ENCODE assay signal across 13 mouse cellular contexts in the genomic region with DNA sequence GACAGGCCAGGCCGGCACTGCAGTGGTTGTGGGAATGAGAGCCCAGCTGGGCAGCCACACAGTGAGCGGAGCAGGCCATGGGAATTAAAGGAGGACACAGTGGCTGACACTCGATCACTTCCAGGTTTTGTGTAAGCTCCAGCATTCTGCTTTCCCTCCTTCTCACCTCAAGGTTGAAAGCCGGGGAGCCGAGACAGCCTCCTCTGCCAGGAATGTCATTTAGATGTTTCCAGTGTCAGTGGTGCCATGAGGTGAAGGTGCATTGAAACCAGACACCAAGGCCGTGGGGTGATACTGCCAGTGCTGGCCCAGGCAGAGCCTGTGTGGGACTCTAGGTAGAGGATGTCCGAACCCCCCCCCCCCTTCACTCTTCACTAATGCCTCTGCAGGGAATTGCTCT. TPM values are rescaled to one million over a fixed set of nuclear protein-coding genes. Genes with fewer than 3 reads are reported as not detected.
DNase-seq lines count a peak whose midpoint lies in the region; ATAC-seq and TF ChIP-seq lines count a peak whose summit lies in the region.
"Had no signal": no experiment of that assay in that cellular context is flagged by ENCODE, and none has a peak within 500 bp of the region (broad histone marks: within the 10 kb centered on the region; RNA-seq: fewer than 3 reads in every experiment).

No protein-coding gene starts in this region.

- H3K4me1 ChIP-seq in heart, embryonic 11.5 days (ENCODE audit: control insufficient read depth, insufficient read depth, low read length): peaks cover 61% of the 10 kb centered on the region
- H3K4me1 ChIP-seq in kidney, embryonic 16.5 days (ENCODE audit: insufficient read depth, low read length): peaks cover 32% of the 10 kb centered on the region
- H3K4me1 ChIP-seq in embryonic fibroblast, embryonic 13.5 days (ENCODE audit: control insufficient read depth, insufficient read depth, low read length): peaks cover 10% of the 10 kb centered on the region
- H3K4me1 ChIP-seq in stomach, embryonic 16.5 days (ENCODE audit: control insufficient read depth, insufficient read depth, low read length): peaks cover 43% of the 10 kb centered on the region

- no peak for TF ChIP-seq CTCF in embryonic fibroblast, embryonic 13.5 days (IDR thresholded peaks at IDR 0.05; ENCODE audit: borderline replicate concordance, insufficient read depth, low read length)

- no peaks in the 10 kb centered on the region for H3K36me3 ChIP-seq in heart, embryonic 11.5 days (ENCODE audit: control insufficient read depth, insufficient read depth, low read length)
- H3K36me3 ChIP-seq in kidney, embryonic 16.5 days (ENCODE audit: insufficient read depth, low read length): no peaks in the 10 kb centered on the region
- H3K36me3 ChIP-seq in stomach, embryonic 16.5 days (ENCODE audit: control insufficient read depth, insufficient read depth, low read length): no peaks in the 10 kb centered on the region
- H3K36me3 ChIP-seq: neural tube, embryonic 13.5 days had no signal

- no peak overlapping the region for H3K4me3 ChIP-seq in heart, embryonic 11.5 days (ENCODE audit: low read depth, low read length)
- H3K4me3 ChIP-seq in kidney, embryonic 16.5 days (ENCODE audit: low read length): no peak overlapping the region
- no peak overlapping the region for H3K4me3 ChIP-seq in embryonic fibroblast, embryonic 13.5 days (ENCODE audit: insufficient read depth, low read length)
- no peak overlapping the region for H3K4me3 ChIP-seq in stomach, embryonic 16.5 days (replicated peaks; ENCODE audit: low read length)
- H3K4me3 ChIP-seq: forebrain, embryonic 13.5 days; megakaryocyte, embryonic 14.5 days; neural tube, embryonic 13.5 days had no signal

- H3K27ac ChIP-seq in heart, embryonic 11.5 days (ENCODE audit: low read depth, low read length): peak overlapping the region; percentile 68
- H3K27ac ChIP-seq in kidney, embryonic 16.5 days (ENCODE audit: low read length): peak overlapping the region; percentile 55
- H3K27ac ChIP-seq in embryonic fibroblast, embryonic 13.5 days (ENCODE audit: insufficient read depth, low read length): peak overlapping the region; percentile 2; the same call in 1 of the 2 replicates
- H3K27ac ChIP-seq in stomach, embryonic 16.5 days (ENCODE audit: low read length): no peak overlapping the region
- H3K27ac ChIP-seq: forebrain, embryonic 13.5 days; neural tube, embryonic 13.5 days had no signal

- WGBS in heart, embryonic 11.5 days (ENCODE audit: insufficient replicate concordance): 45% methylated on average over 7 of the region's 7 CpGs
- WGBS in kidney, embryonic 16.5 days: 33% methylated on average over 7 of the region's 7 CpGs
- 55% methylated on average over 7 of the region's 7 CpGs for WGBS in stomach, embryonic 16.5 days

- H3K9me3 ChIP-seq in heart, embryonic 11.5 days (replicated peaks; ENCODE audit: control insufficient read depth, low read length): no peaks in the 10 kb centered on the region
- no peaks in the 10 kb centered on the region for H3K9me3 ChIP-seq in kidney, embryonic 16.5 days (ENCODE audit: low read length)
- no peaks in the 10 kb centered on the region for H3K9me3 ChIP-seq in stomach, embryonic 16.5 days (replicated peaks; ENCODE audit: control insufficient read depth, low read length)
- H3K9me3 ChIP-seq: forebrain, embryonic 13.5 days; megakaryocyte, embryonic 14.5 days; neural tube, embryonic 13.5 days had no signal

- intact Hi-C loops in heart, postnatal 25 days (cut with DNase I): no loop called here

- H3K4me2 ChIP-seq in heart, embryonic 11.5 days: no peak overlapping the region
- H3K4me2 ChIP-seq in kidney, embryonic 16.5 days (replicated peaks; ENCODE audit: low read depth, low read length): no peak overlapping the region
- no peak overlapping the region for H3K4me2 ChIP-seq in stomach, embryonic 16.5 days (ENCODE audit: low read depth, low read length)
- H3K4me2 ChIP-seq: forebrain, embryonic 13.5 days; liver, embryonic 11.5 days; neural tube, embryonic 13.5 days had no signal

- ATAC-seq in heart, embryonic 11.5 days (replicated peaks; ENCODE audit: insufficient number of reproducible peaks, low FRiP score, low TSS enrichment): no peak
- no peak for ATAC-seq in kidney, embryonic 16.5 days (ENCODE audit: low FRiP score, low TSS enrichment)
- no peak for ATAC-seq in stomach, embryonic 16.5 days (ENCODE audit: insufficient read depth, low FRiP score)
- ATAC-seq: forebrain, embryonic 13.5 days had no signal

- DNase-seq in heart, postnatal 25 days (ENCODE audit: low spot score): no peak
- DNase-seq in kidney, adult 11 months: no peak
- DNase-seq in cerebellum, postnatal 25 days: no peak
- DNase-seq: adrenal gland, postnatal 25 days; kidney, postnatal 25 days had no signal

- peak overlapping the region; percentile 39; the same call in 1 of the 2 replicates for H3K9ac ChIP-seq in heart, embryonic 11.5 days (ENCODE audit: low read depth, low read length)
- H3K9ac ChIP-seq in kidney, embryonic 16.5 days (replicated peaks; ENCODE audit: low read length): 0 out of 2 replicates have a peak overlapping the region, but pooled peaks have one; percentile 39
- 0 out of 2 replicates have a peak overlapping the region, but pooled peaks have one; percentile 29 for H3K9ac ChIP-seq in stomach, embryonic 16.5 days (ENCODE audit: low read length)
- H3K9ac ChIP-seq: neural tube, embryonic 13.5 days had no signal

- no peak for TF ChIP-seq POLR2A in embryonic fibroblast, embryonic 13.5 days (IDR thresholded peaks at IDR 0.05; ENCODE audit: low read depth, low read length)

- H3K27me3 ChIP-seq in heart, embryonic 11.5 days (ENCODE audit: control insufficient read depth, insufficient read depth, low read length): no peaks in the 10 kb centered on the region
- no peaks in the 10 kb centered on the region for H3K27me3 ChIP-seq in kidney, embryonic 16.5 days (ENCODE audit: insufficient read depth, low read length)
- H3K27me3 ChIP-seq in stomach, embryonic 16.5 days (ENCODE audit: control insufficient read depth, insufficient read depth, low read length): no peaks in the 10 kb centered on the region
- H3K27me3 ChIP-seq: forebrain, embryonic 13.5 days; megakaryocyte, embryonic 14.5 days; neural tube, embryonic 13.5 days had no signal

RNA-seq across cellular contexts. Expression of a gene that starts 30.6 kb away (rescaled TPM):
- polyA plus RNA-seq in heart, embryonic 11.5 days (2014; fragmentation: Nextera tagmentation; extraction: Ambion mirVana): 4.8 and 7.0 TPM in 2 replicates
- 10 to 100 TPM; 16.3 to 20.0 TPM for total RNA-seq in heart, postnatal 25 days (2021)
- 9.5 and 10.7 TPM in 2 replicates for polyA plus RNA-seq in kidney, embryonic 16.5 days (2015; fragmentation: Nextera tagmentation; extraction: Ambion mirVana)
- 26.2 and 34.7 TPM in 2 replicates for polyA plus RNA-seq in embryonic fibroblast, embryonic 13.5 days (2011; ENCODE audit: insufficient read length, low read depth, missing spikeins)
- polyA plus RNA-seq in stomach, embryonic 16.5 days (2015; fragmentation: Nextera tagmentation; extraction: Ambion mirVana): 10.1 and 10.7 TPM in 2 replicates

RNA-seq across cellular contexts. Expression of a gene that starts 46.8 kb away (rescaled TPM):
- 13.3 and 15.5 TPM in 2 replicates for polyA plus RNA-seq in heart, embryonic 11.5 days (2014; fragmentation: Nextera tagmentation; extraction: Ambion mirVana)
- total RNA-seq in heart, postnatal 25 days (2021): 10 to 100 TPM; 81.2 to 82.7 TPM
- polyA plus RNA-seq in kidney, embryonic 16.5 days (2015; fragmentation: Nextera tagmentation; extraction: Ambion mirVana): 12.9 and 14.4 TPM in 2 replicates
- 21.2 and 21.7 TPM in 2 replicates for polyA plus RNA-seq in embryonic fibroblast, embryonic 13.5 days (2011; ENCODE audit: insufficient read length, low read depth, missing spikeins)
- polyA plus RNA-seq in stomach, embryonic 16.5 days (2015; fragmentation: Nextera tagmentation; extraction: Ambion mirVana): 12.9 and 14.8 TPM in 2 replicates
